Mouse (Mus musculus): ENCODE measurements around the gene Tfdp2. TPM values are rescaled to one million over a fixed set of nuclear protein-coding genes. Genes with fewer than 3 reads are reported as not detected.
"Not testable (repeated sequence)": the region's sequence is repeated elsewhere in the genome, so short reads cannot be mapped to it uniquely, and the experiment has no call there.

Tfdp2 gene
- polyA plus RNA-seq, 1 experiment from 2014 or later = 53.9 TPM

DNA sequence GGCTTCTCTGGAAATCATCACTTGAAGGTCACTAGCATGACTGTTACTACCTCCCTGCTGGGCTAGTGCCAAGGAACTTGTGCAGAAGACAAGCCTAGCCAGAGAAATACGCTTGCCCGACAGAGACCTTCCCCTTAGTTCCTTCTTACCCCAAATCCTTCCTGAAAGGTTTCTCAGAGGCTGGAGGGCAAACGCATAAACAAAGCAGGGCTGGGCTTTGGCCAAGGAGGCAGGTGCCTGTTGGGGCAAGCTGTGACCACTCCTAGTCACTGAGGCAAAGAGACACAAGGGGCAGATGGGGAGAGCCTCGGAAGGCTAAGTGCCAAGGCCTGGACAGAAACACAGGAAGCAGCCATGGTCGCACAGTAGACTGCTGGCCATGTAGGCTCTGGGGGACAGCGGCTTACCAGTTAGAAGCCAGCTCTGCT, 130.4 kb downstream of the Tfdp2 start:
- no peak overlapping the region for H3K9ac ChIP-seq (replicated peaks; ENCODE audit: low read depth)
- no peaks in the 10 kb centered on the region for H3K9me3 ChIP-seq (ENCODE audit: low read length)
- H3K4me2 ChIP-seq (replicated peaks; ENCODE audit: low read depth, low read length) = no peak overlapping the region
- no peak overlapping the region for H3K4me3 ChIP-seq (ENCODE audit: low read depth, low read length)
- no peak overlapping the region for H3K27ac ChIP-seq (ENCODE audit: low read length)
- DNase-seq (ENCODE audit: low spot score) (peak; percentile 25), ATAC-seq (peak; percentile 46)
- no peaks in the 10 kb centered on the region for H3K27me3 ChIP-seq (replicated peaks; ENCODE audit: insufficient read depth, low read length)
- no peaks in the 10 kb centered on the region for H3K4me1 ChIP-seq (ENCODE audit: insufficient read depth, low read depth, low read length)
- 44% methylated on average over 6 of the region's 6 CpGs for WGBS
- H3K36me3 ChIP-seq (ENCODE audit: insufficient read depth, low read length) = no peaks in the 10 kb centered on the region
- TF ChIP-seq EP300 (IDR thresholded peaks at IDR 0.05) (no peak), CTCF (IDR thresholded peaks at IDR 0.05) (no peak)

DNA sequence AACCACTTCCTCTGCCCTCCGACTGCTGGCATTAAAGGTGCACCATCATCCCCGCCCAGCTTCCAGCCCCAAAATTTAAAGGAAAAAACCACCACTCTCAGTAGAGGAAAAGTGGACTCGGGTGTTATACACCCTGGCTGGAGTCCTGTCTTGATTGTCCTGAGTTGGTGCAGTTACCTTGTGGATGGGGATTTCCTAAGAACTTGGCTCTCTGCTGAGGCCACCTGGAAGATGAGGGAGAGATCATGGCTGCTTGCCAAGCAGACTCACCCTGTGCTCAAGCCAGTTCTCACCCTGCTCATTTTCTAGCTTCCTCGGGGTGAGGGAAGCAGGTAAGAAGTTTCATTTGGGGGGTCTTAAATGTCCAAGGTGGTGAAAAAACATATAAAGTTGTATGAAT, 132.2 kb downstream of the Tfdp2 start:
- H3K27ac ChIP-seq (ENCODE audit: low read length) = no peak overlapping the region
- no peaks in the 10 kb centered on the region for H3K9me3 ChIP-seq (ENCODE audit: low read length)
- ATAC-seq (no peak), DNase-seq (ENCODE audit: low spot score) (no peak)
- H3K27me3 ChIP-seq (replicated peaks; ENCODE audit: insufficient read depth, low read length) = no peaks in the 10 kb centered on the region
- TF ChIP-seq EP300 (IDR thresholded peaks at IDR 0.05) = no peak
- TF ChIP-seq CTCF (IDR thresholded peaks at IDR 0.05) = no peak
- no peak overlapping the region for H3K4me3 ChIP-seq (ENCODE audit: low read depth, low read length)
- H3K4me2 ChIP-seq (replicated peaks; ENCODE audit: low read depth, low read length) = no peak overlapping the region
- 74% methylated on average over 4 of the region's 4 CpGs for WGBS
- no peak overlapping the region for H3K9ac ChIP-seq (replicated peaks; ENCODE audit: low read depth)
- no peaks in the 10 kb centered on the region for H3K4me1 ChIP-seq (ENCODE audit: insufficient read depth, low read depth, low read length)
- H3K36me3 ChIP-seq (ENCODE audit: insufficient read depth, low read length) = no peaks in the 10 kb centered on the region

DNA sequence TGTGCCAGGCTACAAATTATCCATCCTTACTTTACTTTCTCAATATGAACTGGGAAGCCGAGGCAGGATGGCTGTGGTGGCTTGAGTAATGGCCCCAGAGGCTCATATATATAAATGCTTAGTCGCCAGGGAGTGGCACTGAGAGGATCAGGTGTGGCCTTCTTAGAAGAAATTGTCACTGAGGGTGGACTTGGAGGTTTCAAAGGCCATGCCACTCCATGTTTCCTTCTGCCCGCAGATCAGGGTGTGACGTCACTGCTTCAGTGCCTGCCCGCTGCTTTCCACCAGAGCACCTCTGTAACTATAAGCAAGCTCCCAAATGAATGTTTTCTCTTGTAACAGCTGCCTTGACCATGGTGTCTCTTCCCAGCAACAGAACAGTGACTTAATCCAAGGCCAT, 135.1 kb downstream of the Tfdp2 start:
- no peak overlapping the region for H3K27ac ChIP-seq (ENCODE audit: low read length)
- ATAC-seq = no peak
- WGBS = 89% methylated on average over 5 of the region's 5 CpGs
- TF ChIP-seq EP300 (IDR thresholded peaks at IDR 0.05) (no peak), CTCF (IDR thresholded peaks at IDR 0.05) (no peak)
- H3K9me3 ChIP-seq (ENCODE audit: low read length) = no peaks in the 10 kb centered on the region
- no peak for DNase-seq (ENCODE audit: low spot score)
- no peak overlapping the region for H3K9ac ChIP-seq (replicated peaks; ENCODE audit: low read depth)
- no peaks in the 10 kb centered on the region for H3K27me3 ChIP-seq (replicated peaks; ENCODE audit: insufficient read depth, low read length)
- H3K4me2 ChIP-seq (replicated peaks; ENCODE audit: low read depth, low read length) = no peak overlapping the region
- no peaks in the 10 kb centered on the region for H3K4me1 ChIP-seq (ENCODE audit: insufficient read depth, low read depth, low read length)
- no peak overlapping the region for H3K4me3 ChIP-seq (ENCODE audit: low read depth, low read length)
- peaks cover 10% of the 10 kb centered on the region; the same call in 1 of the 2 replicates for H3K36me3 ChIP-seq (ENCODE audit: insufficient read depth, low read length)

DNA sequence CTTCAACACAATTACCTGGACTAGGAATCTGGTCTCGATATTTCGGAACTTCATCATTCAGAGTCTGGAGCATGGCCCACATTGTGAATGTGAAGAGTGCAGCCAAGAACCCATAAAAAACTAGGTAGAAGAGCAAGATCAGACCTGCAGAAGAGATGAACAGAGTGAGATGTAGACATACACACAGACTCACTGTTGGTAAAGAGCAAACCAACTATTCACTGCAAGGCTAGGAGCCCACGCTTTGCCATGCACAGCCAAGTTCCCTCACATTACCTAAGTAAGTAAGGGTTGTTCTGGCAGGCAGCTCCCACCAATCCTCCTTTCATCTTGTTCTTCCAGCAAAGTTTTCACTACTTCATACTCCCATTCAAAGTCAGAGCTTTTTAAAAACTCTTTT, 149.7 kb downstream of the Tfdp2 start:
- no peak for ATAC-seq
- no peak for TF ChIP-seq CTCF (IDR thresholded peaks at IDR 0.05)
- TF ChIP-seq EP300 (IDR thresholded peaks at IDR 0.05) = no peak
- H3K4me1 ChIP-seq (ENCODE audit: insufficient read depth, low read depth, low read length) = no peaks in the 10 kb centered on the region
- no peaks in the 10 kb centered on the region for H3K27me3 ChIP-seq (replicated peaks; ENCODE audit: insufficient read depth, low read length)
- no peaks in the 10 kb centered on the region for H3K9me3 ChIP-seq (ENCODE audit: low read length)
- no peak overlapping the region for H3K9ac ChIP-seq (replicated peaks; ENCODE audit: low read depth)
- H3K4me2 ChIP-seq (replicated peaks; ENCODE audit: low read depth, low read length) = no peak overlapping the region
- H3K27ac ChIP-seq (ENCODE audit: low read length) = no peak overlapping the region
- WGBS = 93% methylated on average over 3 of the region's 3 CpGs
- DNase-seq (ENCODE audit: low spot score) = no peak
- no peak overlapping the region for H3K4me3 ChIP-seq (ENCODE audit: low read depth, low read length)
- H3K36me3 ChIP-seq (ENCODE audit: insufficient read depth, low read length) = 0 out of 2 replicates have a peak, but pooled peaks cover 6% of the 10 kb centered on the region

DNA sequence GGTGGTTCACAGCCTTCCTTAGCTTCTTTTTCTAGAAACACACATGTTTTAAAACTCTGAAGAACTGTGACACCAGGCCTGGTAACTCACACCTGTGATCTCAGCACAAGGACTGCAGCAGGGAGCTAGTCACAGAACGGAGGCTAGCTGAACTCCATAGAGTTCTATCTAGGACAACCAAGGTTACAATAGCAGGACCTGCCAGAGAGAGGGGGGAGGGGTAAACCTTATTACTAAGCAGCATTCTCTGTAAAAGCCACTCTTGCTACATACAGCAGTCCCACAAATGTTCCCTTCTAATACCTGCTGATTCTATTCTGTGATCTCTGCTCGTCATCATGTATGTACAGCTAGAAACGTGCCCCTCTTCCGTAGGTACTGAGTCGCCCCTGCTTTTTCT, 152.8 kb downstream of the Tfdp2 start:
- Histone ChIP-seq H3K4me2 (replicated peaks; ENCODE audit: low read depth, low read length) (no peak overlapping the region), H3K4me3 (ENCODE audit: low read depth, low read length) (no peak overlapping the region), H3K27ac (ENCODE audit: low read length) (no peak overlapping the region), H3K36me3 (ENCODE audit: insufficient read depth, low read length) (no peaks in the 10 kb centered on the region), H3K27me3 (replicated peaks; ENCODE audit: insufficient read depth, low read length) (no peaks in the 10 kb centered on the region), H3K9me3 (ENCODE audit: low read length) (no peaks in the 10 kb centered on the region), H3K4me1 (ENCODE audit: insufficient read depth, low read depth, low read length) (no peaks in the 10 kb centered on the region), H3K9ac (replicated peaks; ENCODE audit: low read depth) (no peak overlapping the region)
- 84% methylated on average over 5 of the region's 5 CpGs for WGBS
- no peak for TF ChIP-seq EP300 (IDR thresholded peaks at IDR 0.05)
- no peak for TF ChIP-seq CTCF (IDR thresholded peaks at IDR 0.05)
- ATAC-seq = no peak
- no peak for DNase-seq (ENCODE audit: low spot score)

DNA sequence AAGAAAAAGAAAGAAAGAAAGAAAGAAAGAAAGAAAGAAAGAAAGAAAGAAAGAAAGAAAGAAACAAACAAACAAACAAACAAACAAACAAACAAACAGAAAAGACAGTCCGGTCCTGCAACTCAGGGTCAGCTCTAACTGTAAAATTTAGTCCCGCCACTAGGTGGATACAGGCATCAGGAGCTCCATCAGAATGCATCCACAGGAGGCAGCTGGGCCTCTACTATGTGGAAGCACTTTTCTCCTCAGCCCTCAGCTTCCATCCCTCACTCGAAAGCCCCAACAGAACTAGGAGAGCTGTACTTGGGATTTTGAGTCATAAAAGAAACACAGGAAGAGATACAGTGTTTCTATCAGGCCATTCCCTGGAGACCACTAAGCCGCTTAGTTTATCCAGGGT, 153.9 kb downstream of the Tfdp2 start:
- ATAC-seq (peak; percentile 75), DNase-seq (ENCODE audit: low spot score) (peak; percentile 84)
- Histone ChIP-seq H3K36me3 (ENCODE audit: insufficient read depth, low read length) (no peaks in the 10 kb centered on the region), H3K27ac (ENCODE audit: low read length) (0 out of 2 replicates have a peak overlapping the region, but pooled peaks have one; percentile 34), H3K4me1 (ENCODE audit: insufficient read depth, low read depth, low read length) (no peaks in the 10 kb centered on the region), H3K27me3 (replicated peaks; ENCODE audit: insufficient read depth, low read length) (no peaks in the 10 kb centered on the region), H3K4me3 (ENCODE audit: low read depth, low read length) (no peak overlapping the region), H3K4me2 (replicated peaks; ENCODE audit: low read depth, low read length) (no peak overlapping the region), H3K9ac (replicated peaks; ENCODE audit: low read depth) (no peak overlapping the region), H3K9me3 (ENCODE audit: low read length) (no peaks in the 10 kb centered on the region)
- WGBS = 38% methylated on average over 4 of the region's 4 CpGs
- no peak for TF ChIP-seq EP300 (IDR thresholded peaks at IDR 0.05)
- peak; percentile 83 for TF ChIP-seq CTCF (IDR thresholded peaks at IDR 0.05)

DNA sequence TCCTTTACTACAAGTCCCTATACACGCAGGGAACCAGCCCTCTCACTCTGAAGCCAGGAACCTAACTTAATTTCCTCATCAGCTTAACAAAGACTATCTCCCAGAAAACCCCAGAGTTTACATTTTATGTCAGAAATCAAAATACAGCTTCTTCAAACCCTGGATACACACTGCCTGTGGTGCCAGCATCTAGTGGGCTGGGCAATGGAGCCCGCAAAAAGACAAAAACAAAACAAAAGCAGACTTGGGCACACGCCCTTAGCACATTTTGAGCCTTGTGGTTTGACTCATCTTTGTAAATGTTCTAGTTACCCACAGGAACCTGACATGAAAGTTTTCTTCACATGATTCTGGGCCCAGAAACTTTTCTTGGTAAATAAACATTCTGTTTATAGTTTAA, 154.4 kb downstream of the Tfdp2 start:
- H3K36me3 ChIP-seq (ENCODE audit: insufficient read depth, low read length) = no peaks in the 10 kb centered on the region
- H3K9me3 ChIP-seq (ENCODE audit: low read length) = no peaks in the 10 kb centered on the region
- TF ChIP-seq EP300 (IDR thresholded peaks at IDR 0.05) (no peak), CTCF (IDR thresholded peaks at IDR 0.05) (no peak)
- H3K27ac ChIP-seq (ENCODE audit: low read length) = peak overlapping the region; percentile 34; the same call in 1 of the 2 replicates
- ATAC-seq (peak; percentile 11; the same call in 1 of the 2 replicates), DNase-seq (ENCODE audit: low spot score) (no peak)
- 41% methylated on average over 3 of the region's 3 CpGs for WGBS
- H3K9ac ChIP-seq (replicated peaks; ENCODE audit: low read depth) = no peak overlapping the region
- no peaks in the 10 kb centered on the region for H3K27me3 ChIP-seq (replicated peaks; ENCODE audit: insufficient read depth, low read length)
- H3K4me2 ChIP-seq (replicated peaks; ENCODE audit: low read depth, low read length) = no peak overlapping the region
- no peaks in the 10 kb centered on the region for H3K4me1 ChIP-seq (ENCODE audit: insufficient read depth, low read depth, low read length)
- no peak overlapping the region for H3K4me3 ChIP-seq (ENCODE audit: low read depth, low read length)

DNA sequence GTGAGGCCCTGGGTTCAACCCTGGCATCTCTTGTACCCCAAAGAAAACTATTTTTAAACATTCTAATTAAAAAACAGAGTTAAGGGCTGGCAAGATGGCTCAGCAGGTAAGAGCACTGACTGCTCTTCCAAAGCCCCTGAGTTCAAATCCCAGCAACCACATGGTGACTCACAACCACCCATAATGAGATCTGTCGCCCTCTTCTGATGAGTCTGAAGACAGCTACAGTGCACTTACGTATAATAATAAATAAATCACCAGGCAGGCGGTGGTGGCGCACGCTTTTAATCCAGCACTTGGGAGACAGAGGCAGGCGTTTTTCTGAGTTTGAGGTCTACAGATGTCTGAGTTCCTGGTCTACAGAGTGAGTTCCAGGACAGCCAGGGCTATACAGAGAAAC, 155.7 kb downstream of the Tfdp2 start:
- H3K9ac ChIP-seq (replicated peaks; ENCODE audit: low read depth); H3K36me3 ChIP-seq (ENCODE audit: insufficient read depth, low read length); H3K4me2 ChIP-seq (replicated peaks; ENCODE audit: low read depth, low read length); ATAC-seq; H3K27ac ChIP-seq (ENCODE audit: low read length); DNase-seq (ENCODE audit: low spot score); H3K4me1 ChIP-seq (ENCODE audit: insufficient read depth, low read depth, low read length); H3K9me3 ChIP-seq (ENCODE audit: low read length); H3K4me3 ChIP-seq (ENCODE audit: low read depth, low read length); H3K27me3 ChIP-seq (replicated peaks; ENCODE audit: insufficient read depth, low read length): not testable (repeated sequence)
- 89% methylated on average over 6 of the region's 6 CpGs for WGBS
